Mouse (Mus musculus) lung, adult 2 months (tissue): ENCODE measurements at regions not wholly inside any gene's neighbourhood (a gene's known extent, or its start where the extent isn't known, plus 50 kb on each side); places are given as distances from the start of the nearest gene placed in this dataset.

Experiments
- DNase-seq: peaks from one replicate; pipeline ENCODE4 v3.0.0; 2022
- H3K4me1 ChIP-seq: fragments of 200-500 bp; 2 replicates; pipeline ENCODE4 v1.6.1; 2011; ENCODE audit warnings: low read length; ENCODE audit not compliant: control insufficient read depth, insufficient read depth
- H3K4me3 ChIP-seq: fragments of 200-500 bp; replicated peaks from 2 replicates; pipeline ENCODE3; 2011; ENCODE audit warnings: low read depth, mild to moderate bottlenecking, control low read depth, low read length; ENCODE audit errors: extremely low read depth
- CTCF ChIP-seq: fragments of 200-500 bp; IDR thresholded peaks from 2 replicates; pipeline ENCODE4 v1.5.1; 2011; ENCODE audit warnings: mild to moderate bottlenecking, low read length, control low read depth; ENCODE audit not compliant: insufficient read depth
- POLR2A ChIP-seq: fragments of 200-500 bp; IDR thresholded peaks from 2 replicates; pipeline ENCODE4 v1.6.1; 2011; ENCODE audit warnings: low read depth, mild to moderate bottlenecking, control low read depth, low read length, borderline replicate concordance; ENCODE audit errors: extremely low read depth
- WGBS: fragments of 180-500 bp; shearing (Covaris S2); methylation state at CpG from one replicate; pipeline ENCODE4 v1.1.7; 2018; 5-methylcytosine and 5-hydroxymethylcytosine counted together

DNA sequence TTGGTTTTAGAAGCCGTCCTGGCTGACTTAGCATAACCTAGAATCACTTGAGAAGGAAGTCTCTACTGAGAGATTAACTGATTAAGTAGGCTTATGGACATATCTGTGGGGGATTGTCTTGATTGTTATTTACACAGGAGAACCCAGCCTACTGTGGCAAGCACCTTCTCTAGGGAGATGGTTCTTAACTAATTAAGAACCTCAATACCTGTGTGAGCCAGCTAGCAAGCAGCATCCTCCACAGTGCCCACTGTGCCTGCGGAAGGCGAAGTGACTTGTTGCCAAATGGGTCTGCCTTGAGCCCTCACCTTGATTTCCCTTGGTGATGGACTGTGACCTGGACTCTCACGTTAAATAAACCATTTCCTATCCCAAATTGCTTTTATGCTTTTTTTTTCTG, 730.8 kb downstream of the Mecom start:
- DNase-seq = no peak
- H3K4me1 ChIP-seq = no peaks in the 10 kb centered on the region
- 86% methylated on average over 4 of the region's 4 CpGs for WGBS
- no peak for TF ChIP-seq POLR2A
- no peak for TF ChIP-seq CTCF
- H3K4me3 ChIP-seq = no peak overlapping the region

DNA sequence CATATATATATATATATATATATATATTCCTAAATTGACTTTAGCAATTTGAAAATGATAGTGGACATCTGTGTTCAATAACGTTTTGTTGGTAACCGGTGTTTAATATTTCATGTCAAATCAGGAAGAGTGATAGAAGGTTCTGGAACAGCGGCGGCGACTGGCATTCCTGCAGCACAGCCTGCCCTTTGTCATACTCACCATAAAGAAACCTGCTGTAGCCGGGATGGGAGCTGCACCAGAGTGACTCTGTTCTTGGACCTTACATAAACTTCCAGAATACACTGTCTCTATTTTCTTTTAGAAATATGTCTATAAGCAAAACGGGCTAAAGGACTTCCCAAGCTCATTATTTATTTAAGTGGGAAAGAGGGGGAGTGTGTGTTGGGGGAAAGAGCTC, 731.5 kb downstream of the Egfem1 start:
- 38% methylated on average over 7 of the region's 7 CpGs for WGBS
- H3K4me1 ChIP-seq = no peaks in the 10 kb centered on the region
- no peak overlapping the region for H3K4me3 ChIP-seq
- TF ChIP-seq CTCF = no peak
- no peak for TF ChIP-seq POLR2A
- DNase-seq = no peak

DNA sequence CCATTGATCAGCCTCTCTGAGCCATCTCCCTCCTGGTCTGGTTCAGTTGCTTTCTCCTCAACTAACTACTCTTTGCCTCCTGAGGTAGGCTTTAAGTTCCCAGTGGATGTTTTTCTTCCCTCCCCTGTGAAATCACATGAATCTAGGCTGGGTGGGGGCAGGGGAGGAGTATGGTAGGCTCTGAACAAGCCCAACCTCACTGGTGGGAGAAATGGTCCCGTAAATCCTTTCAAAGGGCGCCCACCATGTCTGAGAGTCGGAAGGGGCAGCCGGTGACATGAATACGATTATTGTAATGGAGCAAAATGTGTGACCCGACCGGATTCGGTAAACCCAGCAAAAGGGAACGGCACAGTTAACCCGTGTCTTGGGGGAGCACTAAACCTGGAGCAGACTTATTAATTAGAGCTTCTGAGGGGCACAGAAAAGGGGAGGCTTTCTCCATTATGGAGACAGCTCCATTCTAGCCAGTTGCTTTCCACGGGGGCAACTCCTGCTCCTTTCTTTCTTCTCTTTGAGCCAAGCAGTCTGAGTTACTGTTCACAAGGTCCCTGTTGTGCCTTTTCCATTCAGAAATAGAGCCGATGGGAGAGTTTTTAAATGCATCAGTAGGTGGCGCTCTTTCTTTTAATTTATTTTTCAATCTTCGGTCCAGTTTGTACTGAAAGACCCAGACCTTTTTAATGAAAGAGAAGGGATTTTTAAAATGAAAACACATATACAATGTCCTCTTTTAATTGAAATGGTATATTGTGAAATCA, 730.8 kb downstream of the Egfem1 start:
- TF ChIP-seq POLR2A = no peak
- TF ChIP-seq CTCF = no peak
- peak; percentile 5 for DNase-seq
- WGBS = 43% methylated on average over 14 of the region's 14 CpGs
- H3K4me3 ChIP-seq = no peak overlapping the region
- H3K4me1 ChIP-seq = no peaks in the 10 kb centered on the region

DNA sequence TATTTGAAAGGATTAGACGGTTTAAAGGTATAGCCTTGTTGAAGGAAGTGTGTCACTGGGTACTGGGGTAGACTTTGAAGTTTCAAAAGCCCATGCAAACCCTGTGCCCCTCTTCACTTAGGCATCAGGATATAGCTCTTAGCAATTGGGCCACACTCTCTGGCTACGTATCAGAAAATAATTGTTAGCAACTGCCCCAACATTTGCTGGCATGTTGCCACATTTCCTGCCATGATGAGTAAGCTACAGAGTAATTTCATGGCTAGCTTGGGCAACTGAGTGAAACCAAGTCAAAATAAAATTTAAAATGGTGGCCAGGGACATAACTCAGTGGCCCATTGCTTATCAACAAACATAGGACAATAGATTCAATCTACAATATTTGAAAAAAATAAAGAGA, 724.2 kb downstream of the Egfem1 start:
- TF ChIP-seq POLR2A = no peak
- no peak for TF ChIP-seq CTCF
- no peak overlapping the region for H3K4me3 ChIP-seq
- 82% methylated on average over 2 of the region's 2 CpGs for WGBS
- no peaks in the 10 kb centered on the region for H3K4me1 ChIP-seq
- no peak for DNase-seq

DNA sequence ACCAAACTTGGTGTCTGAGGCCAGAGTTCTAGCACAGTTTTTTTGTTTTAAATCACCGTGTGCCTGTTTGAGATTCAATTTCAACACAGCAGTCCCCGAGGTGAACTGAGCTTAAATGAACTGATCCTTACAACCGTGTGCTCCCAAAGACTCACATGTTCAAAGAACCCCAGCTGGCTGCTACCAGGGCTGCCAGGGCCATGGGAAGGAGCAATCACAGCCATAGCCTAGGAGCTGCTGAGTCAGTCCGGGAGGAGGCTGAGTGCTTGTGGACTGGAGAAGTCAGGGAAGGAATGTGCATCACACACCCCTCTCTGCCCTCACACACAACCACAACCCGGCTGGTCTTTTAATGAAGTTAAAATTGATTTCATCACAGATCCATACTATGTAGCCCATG, 721.6 kb downstream of the Egfem1 start:
- WGBS = 46% methylated on average over 5 of the region's 5 CpGs
- no peak for DNase-seq
- Histone ChIP-seq H3K4me1 (no peaks in the 10 kb centered on the region), H3K4me3 (no peak overlapping the region)
- no peak for TF ChIP-seq CTCF
- no peak for TF ChIP-seq POLR2A

DNA sequence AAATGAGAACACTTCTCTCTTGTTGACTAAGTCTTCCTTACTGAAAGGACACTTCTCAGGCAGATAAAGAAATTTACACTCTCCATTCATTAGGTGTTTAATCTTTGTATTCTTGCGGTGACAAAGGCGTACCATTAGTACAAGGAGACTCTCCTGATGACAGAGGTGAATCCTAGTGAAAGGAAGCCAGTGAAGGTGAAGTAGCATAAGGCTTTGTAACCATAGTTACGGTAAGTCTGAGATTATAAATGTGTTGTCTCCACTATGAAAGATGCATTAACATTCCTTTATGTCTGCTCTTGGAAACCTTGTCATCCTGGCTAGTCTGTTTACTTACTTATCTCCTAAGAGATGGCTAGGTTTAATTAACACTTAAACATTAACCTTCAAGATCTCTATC, 719.3 kb downstream of the Egfem1 start:
- DNase-seq = no peak
- no peak overlapping the region for H3K4me3 ChIP-seq
- WGBS = 72% methylated on average over 3 of the region's 3 CpGs
- no peak for TF ChIP-seq CTCF
- TF ChIP-seq POLR2A = no peak
- H3K4me1 ChIP-seq = no peaks in the 10 kb centered on the region

DNA sequence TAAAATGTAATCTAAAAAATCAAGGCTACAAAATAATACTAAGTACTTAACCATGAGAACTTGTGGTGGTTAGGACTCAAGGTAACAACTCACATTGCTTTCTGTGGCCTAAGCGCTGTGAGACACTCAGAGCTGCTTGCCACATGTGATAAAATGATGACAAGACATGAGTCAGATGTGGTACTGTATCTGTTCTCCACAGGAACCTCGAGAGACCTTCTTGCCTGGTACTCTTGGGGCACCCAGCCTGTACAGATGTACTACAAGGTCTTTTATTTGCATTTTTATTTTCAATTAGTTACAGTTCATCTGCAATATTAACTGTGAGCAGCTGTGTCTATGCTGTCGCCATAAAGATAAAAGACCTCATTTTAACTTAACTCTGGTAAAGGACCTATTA, 692.5 kb downstream of the Egfem1 start:
- WGBS = 71% methylated on average over 3 of the region's 3 CpGs
- Histone ChIP-seq H3K4me3 (no peak overlapping the region), H3K4me1 (no peaks in the 10 kb centered on the region)
- no peak for DNase-seq
- TF ChIP-seq CTCF = no peak
- TF ChIP-seq POLR2A = no peak

DNA sequence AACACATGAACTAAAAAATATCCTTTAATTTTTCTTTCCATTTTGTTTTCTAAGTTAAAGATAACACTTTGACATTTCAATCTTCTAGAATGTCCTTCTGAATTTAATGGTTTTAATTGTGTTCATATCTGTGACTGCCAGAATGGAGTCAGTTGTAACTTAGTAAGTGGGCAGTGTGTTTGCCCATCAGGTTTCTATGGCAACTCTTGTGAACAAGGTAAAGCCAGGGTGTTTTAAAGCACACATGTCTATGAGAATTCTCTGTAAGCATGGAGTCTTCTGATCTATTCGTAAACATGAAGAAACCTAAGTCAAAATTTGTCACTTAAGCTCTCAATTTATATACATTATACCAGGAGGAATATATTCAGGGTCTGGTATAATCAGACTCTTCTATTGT, 689.4 kb downstream of the Egfem1 start:
- Histone ChIP-seq H3K4me3 (no peak overlapping the region), H3K4me1 (no peaks in the 10 kb centered on the region)
- DNase-seq = no peak
- WGBS = 75% methylated on average over 1 of the region's 1 CpGs
- TF ChIP-seq POLR2A (no peak), CTCF (no peak)

DNA sequence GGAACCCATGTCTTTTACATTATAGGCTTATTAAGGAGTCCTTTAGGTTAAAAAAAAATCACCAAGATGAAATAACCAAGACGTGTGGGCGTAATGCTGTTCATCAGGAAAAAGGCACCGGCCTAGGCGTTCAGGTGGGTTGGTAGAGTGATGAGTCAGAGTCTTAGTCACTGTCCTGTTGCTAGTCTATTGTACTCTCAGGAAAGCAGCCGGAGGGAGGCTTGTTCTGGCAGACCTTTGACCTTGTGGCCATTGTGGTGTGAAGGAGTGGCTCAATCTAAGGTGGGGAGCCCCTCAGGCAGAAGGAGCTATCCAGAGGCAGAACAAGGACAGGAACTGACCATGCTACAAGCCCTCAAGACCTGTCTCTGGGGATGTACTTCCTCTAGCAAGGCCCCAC, 686.8 kb downstream of the Egfem1 start:
- DNase-seq = no peak
- 78% methylated on average over 5 of the region's 5 CpGs for WGBS
- TF ChIP-seq CTCF (no peak), POLR2A (no peak)
- H3K4me1 ChIP-seq = no peaks in the 10 kb centered on the region
- H3K4me3 ChIP-seq = no peak overlapping the region

DNA sequence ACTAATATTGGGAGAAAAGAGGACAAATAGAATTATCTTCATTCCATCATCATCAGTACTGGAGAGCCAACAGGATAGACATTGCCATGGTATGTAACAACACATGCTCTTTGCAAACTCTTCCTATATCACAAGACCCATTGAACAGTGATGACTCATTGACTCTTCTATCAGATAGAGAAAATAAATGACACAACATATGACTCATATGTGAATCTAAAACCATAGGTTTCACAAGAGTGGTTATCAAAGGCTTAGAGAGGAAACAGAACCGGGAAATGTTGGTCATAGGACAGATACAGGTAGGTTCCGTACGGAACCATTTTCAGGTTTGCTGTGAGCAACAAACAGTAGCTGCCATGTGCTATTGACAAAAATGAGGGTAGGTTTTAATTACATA, 682.2 kb downstream of the Egfem1 start:
- no peak for DNase-seq
- TF ChIP-seq POLR2A = no peak
- TF ChIP-seq CTCF = no peak
- 94% methylated on average over 3 of the region's 3 CpGs for WGBS
- no peaks in the 10 kb centered on the region for H3K4me1 ChIP-seq
- no peak overlapping the region for H3K4me3 ChIP-seq
